Mouse (Mus musculus) spleen, adult 10 weeks (tissue): Measurements from ENCODE around the gene Ercc1. TPM values are rescaled to one million over a fixed set of nuclear protein-coding genes. Genes with fewer than 3 reads are reported as not detected.

Experiments
- polyA plus RNA-seq: library from polyadenylated mRNA; stranded (reverse); fragments of 350-450 nt; fragmentation: Illumina TruSeq; extraction: RNeasy Lipid Tissue Mini Kit (QIAGEN cat#74804); gene quantifications from one replicate; pipeline ENCODE4 v1.2.3, GENCODE M21; 2015; ENCODE audit warnings: low replicate concordance; ENCODE audit not compliant: insufficient read depth

Gene Ercc1
- polyA plus RNA-seq = 15.9 TPM

DNA sequence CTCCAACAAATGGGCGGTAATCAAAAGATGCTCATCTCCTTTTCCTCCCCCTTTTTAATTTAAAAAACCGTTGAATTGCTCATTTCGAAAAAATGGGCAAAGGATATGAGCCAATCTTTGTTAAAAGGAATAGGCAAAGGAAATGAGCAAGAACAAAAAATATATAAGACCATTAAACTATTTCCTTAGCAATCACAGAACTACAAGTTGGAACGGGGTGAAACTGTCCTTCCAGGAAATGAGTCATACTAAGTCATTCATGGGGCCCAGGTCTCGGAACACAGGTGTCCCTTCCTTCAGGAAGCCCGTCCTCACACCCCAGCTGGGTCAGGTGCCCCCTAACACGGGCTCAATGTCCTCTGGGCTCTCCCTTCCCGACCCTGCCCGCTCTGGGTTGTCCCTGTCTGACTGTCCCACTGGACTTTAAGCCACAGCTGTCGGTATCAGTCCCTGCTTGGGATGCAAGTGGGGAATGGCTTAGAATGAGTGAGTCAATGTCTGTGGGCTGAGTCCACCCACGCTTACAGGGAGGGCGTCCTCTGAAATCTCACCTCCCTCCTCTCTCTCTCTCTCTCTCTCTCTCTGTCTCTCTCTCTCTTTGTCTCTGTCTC, at the start of gene Ercc1:
Gene Ercc1, plus strand, starts transcription at position 542 of the 611 bp plus-strand sequence.

DNA sequence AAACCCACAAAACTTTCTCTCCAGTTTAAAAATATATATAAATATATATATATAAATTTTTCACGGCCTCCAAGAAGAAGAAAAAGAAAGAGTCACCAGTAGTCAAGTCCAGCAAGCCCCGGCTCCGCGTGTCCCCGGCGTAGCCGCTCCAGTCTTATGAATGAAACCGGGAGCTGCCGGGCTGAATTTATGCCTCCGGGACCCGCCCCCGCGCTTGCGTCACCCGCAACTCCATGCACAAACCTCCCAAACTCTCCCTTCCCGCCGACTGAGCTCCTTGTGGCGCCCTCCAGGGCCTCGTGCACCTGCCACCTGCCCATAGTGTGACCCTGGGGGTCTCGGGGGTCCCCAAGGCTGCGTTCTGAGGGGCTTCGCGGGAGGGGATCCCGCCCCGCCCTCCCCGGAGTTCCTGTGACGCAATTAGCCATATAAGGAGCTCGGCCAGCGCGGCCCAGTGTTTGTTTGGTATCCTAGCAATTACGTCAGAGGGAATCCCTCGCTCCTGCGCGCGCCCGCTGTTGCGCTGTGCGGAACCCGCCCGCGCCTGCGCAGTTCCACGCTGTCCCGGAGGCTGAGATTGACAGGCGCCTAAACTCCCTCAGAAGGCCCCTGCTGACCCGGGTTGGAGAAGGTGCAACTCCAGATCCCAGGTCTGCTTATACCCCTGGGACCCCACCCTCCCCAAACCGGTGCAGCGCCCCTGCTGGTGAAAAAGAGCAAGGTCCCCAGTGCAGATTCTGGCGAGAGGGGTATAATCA, 34.5 kb upstream of the Ercc1 start, which contains the start of gene Fosb:
Gene Fosb, minus strand, starts transcription at position 168 of the 758 bp plus-strand sequence.

DNA sequence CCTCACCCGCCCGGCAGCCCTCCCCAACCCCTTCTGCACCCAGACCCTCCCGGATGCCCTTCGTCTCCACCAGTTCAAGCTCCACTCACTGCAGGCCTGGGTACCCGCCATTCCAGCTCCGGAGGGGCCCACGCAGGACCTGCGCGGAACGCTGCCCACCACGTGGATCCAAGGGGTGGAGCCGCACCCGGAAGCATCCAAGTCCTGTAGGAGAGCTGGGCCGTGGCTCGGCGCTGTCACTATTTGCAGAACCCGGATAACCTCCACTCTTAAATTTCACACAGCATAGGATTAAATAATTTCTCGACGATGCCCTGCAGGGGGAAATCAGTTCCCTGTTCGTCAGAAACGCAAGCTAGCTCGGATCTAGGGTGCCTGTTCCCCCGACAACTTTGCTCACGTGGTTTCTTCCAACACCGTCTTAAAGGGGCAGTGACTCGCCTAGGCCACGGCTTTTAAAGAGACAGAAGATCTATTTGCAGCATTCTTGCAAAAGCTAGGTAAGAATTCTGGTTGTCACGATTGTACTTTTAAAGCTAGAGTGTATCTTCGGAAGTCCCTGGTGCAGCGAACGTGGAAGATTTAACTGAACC, 14.8 kb downstream of the Ercc1 start, which contains the start of the genes Cd3eap and Ppp1r13l:
Gene Cd3eap, minus strand, starts transcription at position 185 of the 593 bp plus-strand sequence.
Gene Ppp1r13l, plus strand, starts transcription at position 451 of the 593 bp plus-strand sequence.

DNA sequence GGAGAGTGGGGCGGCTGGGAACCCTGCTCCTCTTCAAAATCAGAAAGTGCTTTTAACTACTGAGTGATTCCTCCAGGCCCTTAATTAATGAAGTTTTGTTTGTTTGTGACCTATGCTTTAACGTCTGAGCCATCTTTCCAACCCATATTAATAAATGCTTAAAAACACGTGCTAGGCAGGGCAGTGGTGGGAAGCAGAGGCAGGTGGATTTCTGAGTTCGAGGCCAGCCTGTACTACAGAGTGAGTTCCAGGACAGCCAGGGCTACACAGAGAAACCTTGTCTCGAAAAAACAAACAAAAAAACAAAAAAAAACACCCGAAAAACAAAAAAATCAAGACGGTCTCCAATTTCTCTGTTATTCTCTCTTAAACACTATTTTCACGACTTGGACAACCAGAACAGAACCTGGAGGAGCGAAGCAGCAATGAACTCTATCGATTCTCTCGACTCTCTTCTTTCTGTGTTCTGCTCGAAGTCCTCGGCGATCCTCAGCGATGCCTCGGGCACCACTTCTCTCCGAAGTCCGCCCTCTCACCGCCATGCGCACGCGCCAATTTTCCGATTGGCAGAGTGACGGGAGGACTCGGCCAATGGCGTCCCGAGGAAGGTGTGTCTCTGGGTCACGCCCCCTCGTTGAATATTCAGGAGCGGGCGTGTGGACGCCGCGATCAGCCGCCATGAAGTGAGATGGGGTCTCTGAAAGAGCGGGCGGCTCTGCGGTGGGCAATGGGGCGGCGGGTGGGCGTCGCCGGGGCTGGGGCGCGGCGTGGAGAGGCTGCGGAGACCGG, 37.0 kb downstream of the Ercc1 start, which contains the start of gene Ercc2:
Gene Ercc2, plus strand, starts transcription at position 634 of the 789 bp plus-strand sequence.

DNA sequence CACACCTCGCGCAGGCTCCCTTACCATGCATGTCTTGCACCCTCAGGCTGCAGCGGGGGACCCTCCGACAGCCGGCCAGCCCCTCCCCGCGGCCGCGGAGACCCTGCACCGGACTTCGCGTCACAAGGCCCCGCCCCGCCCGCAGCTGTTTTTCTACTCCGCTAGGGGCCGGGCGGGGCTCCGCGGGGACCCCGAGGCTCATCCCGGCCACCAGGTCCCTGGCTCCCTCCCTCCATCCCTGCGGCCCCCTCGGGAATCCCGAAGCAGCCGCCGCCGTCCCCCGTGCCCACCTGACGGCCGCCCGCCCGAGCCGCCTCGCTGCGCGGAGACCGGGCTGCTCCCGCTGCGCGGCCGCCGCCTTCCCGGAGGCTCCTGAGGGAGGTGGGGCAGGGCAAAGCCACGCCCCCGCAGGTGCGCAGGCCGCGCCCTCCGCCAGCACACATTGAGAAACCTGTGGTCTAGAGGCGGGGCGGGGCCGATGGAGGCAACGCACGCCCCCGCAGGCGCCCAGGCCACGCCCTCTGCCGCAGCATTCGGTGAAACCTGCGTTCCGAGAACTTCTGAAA, 59.2 kb downstream of the Ercc1 start, which contains the start of gene Klc3:
Gene Klc3, minus strand, starts transcription at position 374 of the 566 bp plus-strand sequence.

DNA sequence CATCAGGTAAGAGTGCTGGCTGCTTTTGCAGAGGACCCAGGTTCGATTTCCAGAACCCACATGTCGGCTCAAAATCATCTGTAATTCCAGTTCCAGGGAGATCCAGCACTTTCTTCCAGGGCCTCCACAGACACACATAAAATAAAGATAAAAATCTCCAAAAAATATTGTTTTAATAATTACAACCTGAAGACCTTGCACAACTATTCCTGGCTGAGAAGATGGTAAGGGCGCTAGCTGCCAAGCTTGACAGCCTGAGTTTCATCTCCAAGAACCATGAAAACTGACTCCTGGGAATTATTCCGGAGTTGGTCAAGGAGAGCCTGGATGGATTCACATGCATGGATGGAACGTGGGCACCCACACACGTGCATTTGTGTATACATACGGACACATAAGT, 59.9 kb downstream of the Ercc1 start, which contains the start of gene Ckm:
Gene Ckm, plus strand, starts transcription at position 301 of the 400 bp plus-strand sequence.

Other genes starting within 250 kb of the Ercc1 start
- gene Gm4969, start 226.4 kb upstream of the Ercc1 start, polyA plus RNA-seq = 0.11 TPM
- gene Fbxo46, start 224.9 kb upstream of the Ercc1 start, polyA plus RNA-seq = 2.9 TPM
- 9.4 TPM for gene Qpctl, start 195.5 kb upstream of the Ercc1 start, polyA plus RNA-seq
- gene Snrpd2, start 195.1 kb upstream of the Ercc1 start, polyA plus RNA-seq = 28.2 TPM
- gene Gipr, start 178.7 kb upstream of the Ercc1 start, polyA plus RNA-seq = not detected
- 6.2 TPM for gene Eml2, start 168.4 kb upstream of the Ercc1 start, polyA plus RNA-seq
- 4.4 TPM for gene Gpr4, start 132.2 kb upstream of the Ercc1 start, polyA plus RNA-seq
- 17.4 TPM for gene Opa3, start 116.4 kb upstream of the Ercc1 start, polyA plus RNA-seq
- gene Vasp, start 73.0 kb upstream of the Ercc1 start, polyA plus RNA-seq = 295 TPM
- gene Ppm1n, start 64.7 kb upstream of the Ercc1 start, polyA plus RNA-seq = 1.3 TPM
- 1.8 TPM for gene Rtn2, start 62.2 kb upstream of the Ercc1 start, polyA plus RNA-seq
- gene Fosb, start 34.7 kb upstream of the Ercc1 start, polyA plus RNA-seq = 1.4 TPM
- 7.3 TPM for gene Cd3eap, start 14.7 kb downstream of the Ercc1 start, polyA plus RNA-seq
- 0.11 TPM for gene Ppp1r13l, start 15.0 kb downstream of the Ercc1 start, polyA plus RNA-seq
- 21.4 TPM for gene Ercc2, start 37.2 kb downstream of the Ercc1 start, polyA plus RNA-seq
- gene Klc3, start 59.3 kb downstream of the Ercc1 start, polyA plus RNA-seq = not detected
- gene Ckm, start 60.0 kb downstream of the Ercc1 start, polyA plus RNA-seq = not detected
- gene Mark4, start 114.0 kb downstream of the Ercc1 start, polyA plus RNA-seq = 9.6 TPM
- 2.4 TPM for gene Exoc3l2, start 118.6 kb downstream of the Ercc1 start, polyA plus RNA-seq
- 8.9 TPM for gene Bloc1s3, start 163.6 kb downstream of the Ercc1 start, polyA plus RNA-seq
- gene Trappc6a, start 163.6 kb downstream of the Ercc1 start, polyA plus RNA-seq = 4.6 TPM
- 0.26 TPM for gene Nkpd1, start 173.1 kb downstream of the Ercc1 start, polyA plus RNA-seq
- gene Ppp1r37, start 218.3 kb downstream of the Ercc1 start, polyA plus RNA-seq = 6.9 TPM
- 2.5 TPM for gene Zfp296, start 232.5 kb downstream of the Ercc1 start, polyA plus RNA-seq
- gene Gemin7, start 232.8 kb downstream of the Ercc1 start, polyA plus RNA-seq = 77.3 TPM